Mouse (Mus musculus): ENCODE results near the gene Kat2a. TPM values are rescaled to one million over a fixed set of nuclear protein-coding genes. Genes with fewer than 3 reads are reported as not detected.

Gene Kat2a
- polyA plus RNA-seq, 1 experiment from 2014 or later = 11.8 TPM

DNA sequence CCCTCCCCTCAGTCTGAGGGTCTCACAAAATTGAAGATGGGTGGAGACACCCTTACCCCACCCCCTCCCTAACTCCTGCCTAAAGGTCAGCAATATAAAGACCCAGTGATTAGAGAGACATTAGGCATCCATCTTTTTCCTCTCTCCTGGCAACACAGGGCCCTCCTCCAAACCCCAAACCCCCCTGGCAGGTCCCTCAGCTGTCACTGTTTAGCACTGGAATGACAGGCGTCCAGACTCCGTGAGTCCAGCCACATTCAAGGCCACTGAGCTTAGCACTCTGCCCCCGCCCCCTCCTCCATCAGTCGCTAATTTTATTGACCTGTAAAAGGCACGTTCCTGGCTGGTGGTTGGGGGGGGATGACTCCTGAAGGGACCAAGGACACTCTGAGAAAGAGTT, 19.1 kb downstream of the Kat2a start:
- Histone ChIP-seq H3K36me3 (ENCODE audit: control insufficient read depth, insufficient read depth) (peaks cover 5% of the 10 kb centered on the region; the same call in 1 of the 2 replicates), H3K27ac (ENCODE audit: low read depth, low read length) (no peak overlapping the region), H3K9ac (ENCODE audit: low read depth, low read length) (no peak overlapping the region), H3K4me2 (replicated peaks; ENCODE audit: low read depth) (no peak overlapping the region), H3K9me3 (ENCODE audit: control insufficient read depth) (no peaks in the 10 kb centered on the region), H3K4me1 (replicated peaks; ENCODE audit: control insufficient read depth, insufficient read depth, low read length) (no peaks in the 10 kb centered on the region; the same call in none of the 2 replicates), H3K27me3 (replicated peaks; ENCODE audit: control insufficient read depth, insufficient read depth, low read length) (no peaks in the 10 kb centered on the region), H3K4me3 (ENCODE audit: low read depth, low read length) (no peak overlapping the region)
- TF ChIP-seq CTCF (IDR thresholded peaks at IDR 0.05; ENCODE audit: low read depth) = no peak
- 25% methylated on average over 5 of the region's 5 CpGs for WGBS
- no peak for ATAC-seq

DNA sequence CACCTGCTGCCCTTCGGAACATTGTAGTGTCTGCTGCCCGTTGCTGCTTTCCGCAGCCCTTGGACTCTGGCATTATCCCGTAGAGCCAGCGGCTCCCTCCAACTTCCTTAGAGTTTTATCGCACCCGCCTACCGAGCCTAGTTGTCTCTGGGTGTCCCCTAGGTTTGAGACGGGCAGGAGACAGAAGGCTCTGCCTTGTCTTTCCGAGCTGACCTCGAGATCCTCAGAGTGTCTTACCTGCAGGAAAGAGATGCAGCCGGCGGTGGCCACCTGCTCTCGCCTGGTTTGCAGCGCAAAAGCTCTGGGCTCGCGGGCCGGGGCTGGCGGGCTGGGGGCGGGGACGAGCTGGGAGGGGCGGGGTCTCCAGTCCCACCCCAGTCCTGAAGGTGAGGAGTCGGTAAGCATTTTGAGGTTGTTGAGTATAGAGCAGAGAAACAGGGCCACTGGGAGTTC, 20.1 kb downstream of the Kat2a start, which contains the start of gene Zfp385c:
Zfp385c (minus strand) TSS at position 292 of the 453 bp plus-strand sequence.
- TF ChIP-seq CTCF (IDR thresholded peaks at IDR 0.05; ENCODE audit: low read depth) = no peak
- peak within 1 kb of the TSS; percentile 32 for H3K4me3 ChIP-seq (ENCODE audit: low read depth, low read length)
- WGBS = 2% methylated on average over 23 of the region's 23 CpGs
- H3K27ac ChIP-seq (ENCODE audit: low read depth, low read length) = no peak within 1 kb of the TSS
- H3K27me3 ChIP-seq (replicated peaks; ENCODE audit: control insufficient read depth, insufficient read depth, low read length) = no peaks in the 10 kb centered on the region
- no peaks in the 10 kb centered on the region; the same call in none of the 2 replicates for H3K4me1 ChIP-seq (replicated peaks; ENCODE audit: control insufficient read depth, insufficient read depth, low read length)
- H3K4me2 ChIP-seq (replicated peaks; ENCODE audit: low read depth) = peak within 1 kb of the TSS; percentile 71
- 0 out of 2 replicates have a peak, but pooled peaks have one; percentile 11 for ATAC-seq
- H3K9ac ChIP-seq (ENCODE audit: low read depth, low read length) = no peak within 1 kb of the TSS; the same call in 1 of the 2 replicates
- H3K9me3 ChIP-seq (ENCODE audit: control insufficient read depth) = no peaks in the 10 kb centered on the region
- no peaks in the 10 kb centered on the region; the same call in 1 of the 2 replicates for H3K36me3 ChIP-seq (ENCODE audit: control insufficient read depth, insufficient read depth)

DNA sequence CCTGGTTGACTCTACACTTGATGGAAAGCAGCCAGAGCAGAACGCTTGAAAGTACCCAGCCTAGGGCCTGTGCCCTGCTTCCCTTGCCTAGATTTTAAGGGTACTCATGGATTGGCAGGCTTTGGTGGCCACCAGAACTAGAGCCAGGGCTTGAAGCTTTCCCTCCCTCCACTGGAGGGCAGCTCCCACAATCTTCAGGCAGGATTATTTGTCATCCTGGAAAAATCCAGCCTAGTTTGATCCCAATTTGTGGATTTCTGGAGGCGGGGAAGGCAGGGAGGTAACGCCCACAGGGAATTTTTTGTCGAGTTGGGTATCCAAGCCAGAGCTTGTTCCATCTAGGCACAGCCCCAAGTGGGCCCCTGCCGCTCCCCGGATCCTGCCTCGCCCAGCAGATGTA, 21.9 kb downstream of the Kat2a start:
- 68% methylated on average over 7 of the region's 7 CpGs for whole genome bisulfite sequencing
- H3K36me3 ChIP-seq (ENCODE audit: control insufficient read depth, insufficient read depth) = no peaks in the 10 kb centered on the region; the same call in 1 of the 2 replicates
- no peaks in the 10 kb centered on the region; the same call in none of the 2 replicates for H3K4me1 ChIP-seq (replicated peaks; ENCODE audit: control insufficient read depth, insufficient read depth, low read length)
- no peak overlapping the region for H3K4me2 ChIP-seq (replicated peaks; ENCODE audit: low read depth)
- H3K4me3 ChIP-seq (ENCODE audit: low read depth, low read length) = no peak overlapping the region
- no peak for ATAC-seq
- TF ChIP-seq CTCF (IDR thresholded peaks at IDR 0.05; ENCODE audit: low read depth) = no peak
- no peak overlapping the region for H3K9ac ChIP-seq (ENCODE audit: low read depth, low read length)
- H3K27me3 ChIP-seq (replicated peaks; ENCODE audit: control insufficient read depth, insufficient read depth, low read length) = no peaks in the 10 kb centered on the region
- H3K9me3 ChIP-seq (ENCODE audit: control insufficient read depth) = no peaks in the 10 kb centered on the region
- no peak overlapping the region for H3K27ac ChIP-seq (ENCODE audit: low read depth, low read length)

- no peak overlapping the region for H3K4me3 ChIP-seq (ENCODE audit: low read depth, low read length)
- H3K9me3 ChIP-seq (ENCODE audit: control insufficient read depth) = no peaks in the 10 kb centered on the region
- H3K27me3 ChIP-seq (replicated peaks; ENCODE audit: control insufficient read depth, insufficient read depth, low read length) = no peaks in the 10 kb centered on the region
- TF ChIP-seq CTCF (IDR thresholded peaks at IDR 0.05; ENCODE audit: low read depth) = no peak
- 68% methylated on average over 4 of the region's 4 CpGs for WGBS
- no peak overlapping the region for H3K4me2 ChIP-seq (replicated peaks; ENCODE audit: low read depth)
- no peaks in the 10 kb centered on the region for H3K36me3 ChIP-seq (ENCODE audit: control insufficient read depth, insufficient read depth)
- no peak overlapping the region for H3K27ac ChIP-seq (ENCODE audit: low read depth, low read length)
- no peak overlapping the region for H3K9ac ChIP-seq (ENCODE audit: low read depth, low read length)
- ATAC-seq = no peak
- H3K4me1 ChIP-seq (replicated peaks; ENCODE audit: control insufficient read depth, insufficient read depth, low read length) = no peaks in the 10 kb centered on the region; the same call in none of the 2 replicates
These were observed 23.8 kb downstream of the Kat2a start for GRCm38 (mm10) chr11:100688443-100688842.

GRCm38 (mm10) chr11:100687265-100687664, 25.0 kb downstream of the Kat2a start:
- H3K4me3 ChIP-seq (ENCODE audit: low read depth, low read length) = no peak overlapping the region
- H3K27ac ChIP-seq (ENCODE audit: low read depth, low read length) = no peak overlapping the region
- no peak for ATAC-seq
- no peak overlapping the region for H3K9ac ChIP-seq (ENCODE audit: low read depth, low read length)
- 76% methylated on average over 7 of the region's 7 CpGs for WGBS
- no peaks in the 10 kb centered on the region for H3K36me3 ChIP-seq (ENCODE audit: control insufficient read depth, insufficient read depth)
- H3K4me1 ChIP-seq (replicated peaks; ENCODE audit: control insufficient read depth, insufficient read depth, low read length) = no peaks in the 10 kb centered on the region; the same call in 1 of the 2 replicates
- no peak overlapping the region for H3K4me2 ChIP-seq (replicated peaks; ENCODE audit: low read depth)
- H3K9me3 ChIP-seq (ENCODE audit: control insufficient read depth) = no peaks in the 10 kb centered on the region
- no peak for TF ChIP-seq CTCF (IDR thresholded peaks at IDR 0.05; ENCODE audit: low read depth)
- H3K27me3 ChIP-seq (replicated peaks; ENCODE audit: control insufficient read depth, insufficient read depth, low read length) = no peaks in the 10 kb centered on the region

- Histone ChIP-seq H3K9me3 (ENCODE audit: control insufficient read depth) (no peaks in the 10 kb centered on the region), H3K4me2 (replicated peaks; ENCODE audit: low read depth) (no peak overlapping the region), H3K4me3 (ENCODE audit: low read depth, low read length) (no peak overlapping the region), H3K27ac (ENCODE audit: low read depth, low read length) (no peak overlapping the region), H3K36me3 (ENCODE audit: control insufficient read depth, insufficient read depth) (no peaks in the 10 kb centered on the region), H3K4me1 (replicated peaks; ENCODE audit: control insufficient read depth, insufficient read depth, low read length) (no peaks in the 10 kb centered on the region), H3K9ac (ENCODE audit: low read depth, low read length) (no peak overlapping the region), H3K27me3 (replicated peaks; ENCODE audit: control insufficient read depth, insufficient read depth, low read length) (no peaks in the 10 kb centered on the region)
- TF ChIP-seq CTCF (IDR thresholded peaks at IDR 0.05; ENCODE audit: low read depth) = no peak
- WGBS = 70% methylated on average over 3 of the region's 3 CpGs
- ATAC-seq = no peak
These were observed 26.9 kb downstream of the Kat2a start for GRCm38 (mm10) chr11:100685371-100685770.

Measured in intestine, postnatal 0 days (tissue).